Comparison of ENCODE assay signal across 13 mouse cellular contexts in the genomic region with DNA sequence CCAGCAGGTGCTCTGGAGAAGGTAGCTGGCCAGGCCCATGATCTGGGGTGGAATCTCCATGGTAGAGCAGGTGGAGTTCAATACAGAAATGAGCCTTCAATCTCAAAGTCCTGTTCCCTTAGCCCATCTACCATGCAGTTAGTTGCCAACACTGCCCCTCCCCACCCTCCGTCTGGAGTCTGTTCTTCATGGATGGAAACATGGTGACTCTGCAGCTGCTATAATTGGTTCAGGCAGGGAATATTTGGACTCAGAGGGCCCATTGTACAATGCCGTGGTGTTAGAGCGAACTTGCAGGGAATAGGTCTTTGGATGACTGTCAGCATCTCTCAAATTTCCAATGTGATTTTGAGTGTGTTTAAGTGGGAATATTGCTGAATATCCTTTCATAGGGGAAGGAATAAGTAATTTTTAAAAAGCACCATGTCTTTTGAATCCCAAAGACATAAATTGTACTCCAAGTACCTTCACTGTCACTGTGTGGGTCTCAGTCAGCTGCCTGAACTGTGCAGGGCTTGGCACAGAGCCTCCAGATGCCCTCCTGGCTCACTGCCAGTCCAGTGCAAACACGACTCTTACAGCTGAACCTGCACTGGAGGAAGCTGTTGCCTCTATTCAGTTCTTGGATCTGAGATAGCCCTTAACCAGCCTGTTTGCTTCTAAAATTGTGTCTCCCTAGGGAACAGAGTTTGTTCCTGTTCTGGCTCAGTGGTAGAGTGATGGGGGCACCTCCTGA.
A peak's percentile ranks its signal among the peaks of the same experiment; 100 is the strongest.
DNase-seq lines count a peak whose midpoint lies in the region; ATAC-seq and TF ChIP-seq lines count a peak whose summit lies in the region.
"Had no signal": no experiment of that assay in that cellular context is flagged by ENCODE, and none has a peak within 500 bp of the region (broad histone marks: within the 10 kb centered on the region; RNA-seq: fewer than 3 reads in every experiment).

No protein-coding gene starts in this region.

- no peak for ATAC-seq in kidney, embryonic 14.5 days (ENCODE audit: low FRiP score, low TSS enrichment)

- H3K9ac ChIP-seq in kidney, embryonic 14.5 days (ENCODE audit: low read depth, low read length) = no peak overlapping the region

- no peak for TF ChIP-seq POLR2A in thymus, adult 2 months (IDR thresholded peaks at IDR 0.05; ENCODE audit: control insufficient read depth, extremely low read depth, insufficient read depth, low read length, poor library complexity)

- 81% methylated on average over 4 of the region's 4 CpGs for WGBS in kidney, embryonic 14.5 days
- 69% methylated on average over 4 of the region's 4 CpGs for WGBS in thymus, adult 2 months

- no peaks in the 10 kb centered on the region for H3K9me3 ChIP-seq in kidney, embryonic 14.5 days (ENCODE audit: control insufficient read depth, low read length)
- H3K9me3 ChIP-seq: megakaryocyte, embryonic 14.5 days had no signal

- H3K27ac ChIP-seq in kidney, embryonic 14.5 days (ENCODE audit: low read depth, low read length) = no peak overlapping the region
- no peak overlapping the region for H3K27ac ChIP-seq in thymus, adult 2 months (ENCODE audit: control insufficient read depth, insufficient read depth, low read length)

- H3K4me1 ChIP-seq in kidney, embryonic 14.5 days (ENCODE audit: control insufficient read depth, insufficient read depth, low read length) = no peaks in the 10 kb centered on the region
- no peaks in the 10 kb centered on the region; the same call in 1 of the 2 replicates for H3K4me1 ChIP-seq in thymus, adult 2 months (replicated peaks; ENCODE audit: control insufficient read depth, insufficient read depth, low read length)
- H3K4me1 ChIP-seq: megakaryocyte, embryonic 14.5 days had no signal

- H3K27me3 ChIP-seq in kidney, embryonic 14.5 days (ENCODE audit: control insufficient read depth, insufficient read depth, low read length) = no peaks in the 10 kb centered on the region
- H3K27me3 ChIP-seq in thymus, adult 2 months (ENCODE audit: control insufficient read depth, insufficient read depth, low read length) = no peaks in the 10 kb centered on the region

- no peak overlapping the region for H3K4me2 ChIP-seq in kidney, embryonic 14.5 days (replicated peaks; ENCODE audit: low read depth, low read length)

- DNase-seq in cerebellum, postnatal 14 days = peak; percentile 27 to 47
- DNase-seq in cerebellum, adult 9-11 months = no peak
- peak; percentile 25 to 32 for DNase-seq in kidney, postnatal 4 days
- peak; percentile 8 to 18 for DNase-seq in right cerebral cortex, adult 2 months (ENCODE audit: low spot score in 2 of 2)
- DNase-seq in right cerebral cortex, postnatal 36 days (ENCODE audit: low spot score in 2 of 2) = no peak
- peak; percentile 32 for DNase-seq in right cerebral cortex, postnatal 4 days
- DNase-seq in thymus, adult 2 months = no peak
- DNase-seq: B cell, adult 2 months; cerebellum, adult 11 months; kidney, adult 18-20 months; liver had no signal

- no peak for TF ChIP-seq CTCF in thymus, adult 2 months (IDR thresholded peaks at IDR 0.05; ENCODE audit: borderline replicate concordance, control insufficient read depth, extremely low read depth, insufficient read depth, low read length, poor library complexity)

- no peak overlapping the region for H3K4me3 ChIP-seq in kidney, embryonic 14.5 days (ENCODE audit: low read length)
- no peak overlapping the region for H3K4me3 ChIP-seq in thymus, adult 2 months (ENCODE audit: control insufficient read depth, insufficient read depth, low read length)
- H3K4me3 ChIP-seq: megakaryocyte, embryonic 14.5 days had no signal

- no peaks in the 10 kb centered on the region for H3K36me3 ChIP-seq in kidney, embryonic 14.5 days (ENCODE audit: control insufficient read depth, insufficient read depth, low read length)
- H3K36me3 ChIP-seq in thymus, adult 2 months (ENCODE audit: control insufficient read depth, insufficient read depth, low read length) = no peaks in the 10 kb centered on the region

Comparison
In these comparisons a context has a peak if more than half of its experiments do, and no peak if none do; other contexts are left out.
1. DNase-seq: peak in cerebellum, postnatal 14 days (2 of 2), kidney, postnatal 4 days (2 of 2), right cerebral cortex, adult 2 months (2 of 2) and right cerebral cortex, postnatal 4 days (single experiment); none in cerebellum, adult 9-11 months (single experiment), right cerebral cortex, postnatal 36 days (0 of 2) and thymus, adult 2 months (single experiment).